Mouse (Mus musculus) hindbrain, embryonic 13.5 days (tissue): ENCODE results near the gene Prph. TPM values are rescaled to one million over a fixed set of nuclear protein-coding genes. Genes with fewer than 3 reads are reported as not detected.

Source experiments
- ATAC-seq: fragments of 200-750 bp; cut with Nextera tagmentation; 2 replicates; pipeline ENCODE4 v1.8.0; 2017; ENCODE audit warnings: moderate TSS enrichment; ENCODE audit not compliant: low FRiP score
- H3K27ac ChIP-seq: fragments of 300-500 bp; sonication (generic); 2 replicates; pipeline ENCODE4 v1.5.1; 2015; ENCODE audit warnings: inconsistent platforms, mild to moderate bottlenecking, moderate library complexity
- H3K27me3 ChIP-seq: fragments of 300-500 bp; sonication (generic); 2 replicates; pipeline ENCODE4 v1.6.1; 2015; ENCODE audit warnings: mild to moderate bottlenecking, inconsistent platforms
- H3K36me3 ChIP-seq: fragments of 300-500 bp; sonication (generic); 2 replicates; pipeline ENCODE4 v1.6.1; 2015; ENCODE audit warnings: mild to moderate bottlenecking, inconsistent platforms
- H3K4me1 ChIP-seq: fragments of 300-500 bp; sonication (generic); replicated peaks from 2 replicates; pipeline ENCODE4 v1.6.1; 2015; ENCODE audit warnings: inconsistent platforms
- H3K4me2 ChIP-seq: fragments of 300-500 bp; sonication (generic); 2 replicates; pipeline ENCODE4 v1.6.1; 2015; ENCODE audit warnings: inconsistent platforms, mild to moderate bottlenecking, moderate library complexity
- H3K4me3 ChIP-seq: fragments of 300-500 bp; sonication (generic); 2 replicates; pipeline ENCODE4 v1.5.1; 2015; ENCODE audit warnings: mild to moderate bottlenecking, inconsistent platforms
- H3K9ac ChIP-seq: fragments of 300-500 bp; sonication (generic); 2 replicates; pipeline ENCODE4 v1.6.1; 2015; ENCODE audit warnings: mild to moderate bottlenecking, inconsistent platforms
- H3K9me3 ChIP-seq: fragments of 300-500 bp; sonication (generic); 2 replicates; pipeline ENCODE4 v1.6.1; 2016; ENCODE audit warnings: inconsistent platforms
- WGBS: fragments of 180-500 bp; shearing (Covaris S2); methylation state at CpG from one replicate; pipeline ENCODE4 v1.1.7; 2015; 5-methylcytosine and 5-hydroxymethylcytosine counted together
- polyA plus RNA-seq: library from polyadenylated mRNA; unstranded; fragments of >200 nt; fragmentation: Nextera tagmentation; extraction: Ambion mirVana; gene quantifications from 2 replicates; pipeline ENCODE4 v1.2.1, GENCODE M21; 2015

The Prph gene
- polyA plus RNA-seq = 62.4 and 78.7 TPM in 2 replicates

GRCm38 (mm10) chr15:99055040-99055439 lies at the start of gene Prph:
Gene Prph (plus strand): TSS chr15:99055174.
- Histone ChIP-seq H3K9me3 (no peaks in the 10 kb centered on the region), H3K4me1 (peaks cover 45% of the 10 kb centered on the region), H3K27ac (peak within 1 kb of the TSS; percentile 52; the same call in 1 of the 2 replicates), H3K36me3 (no peaks in the 10 kb centered on the region), H3K27me3 (peaks cover 88% of the 10 kb centered on the region), H3K4me3 (peak within 1 kb of the TSS; percentile 42), H3K4me2 (peak within 1 kb of the TSS; percentile 63), H3K9ac (peak within 1 kb of the TSS; percentile 63)
- peak; percentile 53; the same call in 1 of the 2 replicates for ATAC-seq
- under 1% methylated on average over 29 of the region's 30 CpGs for WGBS

GRCm38 (mm10) chr15:99008801-99009241 lies 46.2 kb upstream of the Prph start:
- 68% methylated on average over 6 of the region's 6 CpGs for WGBS
- Histone ChIP-seq H3K4me1 (no peaks in the 10 kb centered on the region), H3K36me3 (no peaks in the 10 kb centered on the region), H3K27ac (no peak overlapping the region), H3K9me3 (no peaks in the 10 kb centered on the region), H3K4me2 (no peak overlapping the region), H3K4me3 (no peak overlapping the region), H3K9ac (no peak overlapping the region), H3K27me3 (no peaks in the 10 kb centered on the region)
- no peak for ATAC-seq

GRCm38 (mm10) chr15:99010896-99011295 lies 44.1 kb upstream of the Prph start:
- no peak overlapping the region for H3K4me2 ChIP-seq
- H3K27me3 ChIP-seq = no peaks in the 10 kb centered on the region
- no peak overlapping the region for H3K4me3 ChIP-seq
- no peaks in the 10 kb centered on the region for H3K9me3 ChIP-seq
- no peak for ATAC-seq
- WGBS = 83% methylated on average over 1 of the region's 2 CpGs
- H3K4me1 ChIP-seq = no peaks in the 10 kb centered on the region
- H3K9ac ChIP-seq = no peak overlapping the region
- H3K27ac ChIP-seq = no peak overlapping the region
- H3K36me3 ChIP-seq = no peaks in the 10 kb centered on the region

GRCm38 (mm10) chr15:99011946-99012345 lies 43.0 kb upstream of the Prph start:
- no peaks in the 10 kb centered on the region for H3K27me3 ChIP-seq
- no peak overlapping the region for H3K4me2 ChIP-seq
- no peaks in the 10 kb centered on the region for H3K4me1 ChIP-seq
- H3K36me3 ChIP-seq = no peaks in the 10 kb centered on the region
- ATAC-seq = no peak
- no peak overlapping the region for H3K4me3 ChIP-seq
- 82% methylated on average over 3 of the region's 3 CpGs for WGBS
- no peaks in the 10 kb centered on the region for H3K9me3 ChIP-seq
- no peak overlapping the region for H3K9ac ChIP-seq
- H3K27ac ChIP-seq = no peak overlapping the region

- no peak for ATAC-seq
- WGBS = 74% methylated on average over 9 of the region's 9 CpGs
- Histone ChIP-seq H3K4me1 (peaks cover 15% of the 10 kb centered on the region), H3K4me3 (no peak overlapping the region), H3K27me3 (peaks cover 3% of the 10 kb centered on the region; the same call in 1 of the 2 replicates), H3K9me3 (no peaks in the 10 kb centered on the region), H3K9ac (no peak overlapping the region), H3K27ac (no peak overlapping the region), H3K4me2 (no peak overlapping the region), H3K36me3 (no peaks in the 10 kb centered on the region)
Measured at GRCm38 (mm10) chr15:99014496-99015030, 40.4 kb upstream of the Prph start.

- Histone ChIP-seq H3K4me2 (no peak overlapping the region), H3K9ac (no peak overlapping the region), H3K4me1 (peaks cover 15% of the 10 kb centered on the region), H3K36me3 (no peaks in the 10 kb centered on the region), H3K4me3 (no peak overlapping the region), H3K27me3 (peaks cover 6% of the 10 kb centered on the region; the same call in 1 of the 2 replicates), H3K9me3 (no peaks in the 10 kb centered on the region), H3K27ac (peak overlapping the region; percentile 73)
- 86% methylated on average over 8 of the region's 8 CpGs for WGBS
- ATAC-seq = no peak
Measured at GRCm38 (mm10) chr15:99017355-99017761, 37.6 kb upstream of the Prph start.

- no peak for ATAC-seq
- H3K4me1 ChIP-seq = peaks cover 15% of the 10 kb centered on the region
- 51% methylated on average over 9 of the region's 9 CpGs for WGBS
- no peak overlapping the region for H3K4me2 ChIP-seq
- no peak overlapping the region for H3K4me3 ChIP-seq
- no peaks in the 10 kb centered on the region for H3K9me3 ChIP-seq
- no peak overlapping the region for H3K9ac ChIP-seq
- H3K36me3 ChIP-seq = no peaks in the 10 kb centered on the region
- peak overlapping the region; percentile 73 for H3K27ac ChIP-seq
- H3K27me3 ChIP-seq = peaks cover 6% of the 10 kb centered on the region; the same call in 1 of the 2 replicates
Measured at GRCm38 (mm10) chr15:99017986-99018385, 37.0 kb upstream of the Prph start.

GRCm38 (mm10) chr15:99018630-99019029 lies 36.3 kb upstream of the Prph start:
- WGBS = 82% methylated on average over 4 of the region's 4 CpGs
- no peak overlapping the region for H3K4me3 ChIP-seq
- H3K4me1 ChIP-seq = peaks cover 15% of the 10 kb centered on the region
- H3K27me3 ChIP-seq = peaks cover 6% of the 10 kb centered on the region; the same call in 1 of the 2 replicates
- H3K9me3 ChIP-seq = no peaks in the 10 kb centered on the region
- ATAC-seq = no peak
- H3K27ac ChIP-seq = peak overlapping the region; percentile 73; the same call in 1 of the 2 replicates
- H3K36me3 ChIP-seq = no peaks in the 10 kb centered on the region
- H3K9ac ChIP-seq = no peak overlapping the region
- H3K4me2 ChIP-seq = no peak overlapping the region

GRCm38 (mm10) chr15:99019436-99019835 lies 35.5 kb upstream of the Prph start:
- Histone ChIP-seq H3K27me3 (peaks cover 6% of the 10 kb centered on the region; the same call in 1 of the 2 replicates), H3K4me2 (no peak overlapping the region), H3K36me3 (no peaks in the 10 kb centered on the region), H3K9ac (no peak overlapping the region), H3K27ac (no peak overlapping the region), H3K4me1 (peaks cover 15% of the 10 kb centered on the region), H3K9me3 (no peaks in the 10 kb centered on the region), H3K4me3 (no peak overlapping the region)
- ATAC-seq = no peak
- WGBS = 62% methylated on average over 8 of the region's 8 CpGs

- Histone ChIP-seq H3K9me3 (no peaks in the 10 kb centered on the region), H3K27me3 (peaks cover 6% of the 10 kb centered on the region; the same call in 1 of the 2 replicates), H3K4me2 (no peak overlapping the region), H3K4me3 (no peak overlapping the region), H3K36me3 (no peaks in the 10 kb centered on the region), H3K27ac (no peak overlapping the region), H3K4me1 (peaks cover 15% of the 10 kb centered on the region), H3K9ac (no peak overlapping the region)
- 93% methylated on average over 4 of the region's 4 CpGs for WGBS
- ATAC-seq = no peak
Measured at GRCm38 (mm10) chr15:99020171-99020570, 34.8 kb upstream of the Prph start.

GRCm38 (mm10) chr15:99021255-99021654 lies 33.7 kb upstream of the Prph start:
- WGBS = 96% methylated on average over 7 of the region's 7 CpGs

GRCm38 (mm10) chr15:99024668-99025314 lies 30.2 kb upstream of the Prph start:
- WGBS = 26% methylated on average over 7 of the region's 8 CpGs
- H3K9ac ChIP-seq = no peak overlapping the region
- peaks cover 14% of the 10 kb centered on the region for H3K27me3 ChIP-seq
- H3K4me2 ChIP-seq = no peak overlapping the region
- no peaks in the 10 kb centered on the region for H3K9me3 ChIP-seq
- H3K4me3 ChIP-seq = no peak overlapping the region
- ATAC-seq = no peak
- peaks cover 8% of the 10 kb centered on the region for H3K4me1 ChIP-seq
- H3K36me3 ChIP-seq = no peaks in the 10 kb centered on the region
- no peak overlapping the region for H3K27ac ChIP-seq

More at GRCm38 (mm10) chr15:99021255-99021654, 33.7 kb upstream of the Prph start:
- H3K4me3 ChIP-seq = no peak overlapping the region
- peaks cover 15% of the 10 kb centered on the region for H3K4me1 ChIP-seq
- H3K4me2 ChIP-seq = no peak overlapping the region
- no peaks in the 10 kb centered on the region for H3K36me3 ChIP-seq
- no peak overlapping the region for H3K9ac ChIP-seq
- H3K27me3 ChIP-seq = peaks cover 6% of the 10 kb centered on the region; the same call in 1 of the 2 replicates
- no peak for ATAC-seq
- no peaks in the 10 kb centered on the region for H3K9me3 ChIP-seq
- no peak overlapping the region for H3K27ac ChIP-seq
